In genomic region chr10:3684481-3684880, GRCm38 (mm10) we compare ENCODE assay signal across 21 mouse cellular contexts. TPM values are rescaled to one million over a fixed set of nuclear protein-coding genes. Genes with fewer than 3 reads are reported as not detected.
DNase-seq lines count a peak whose midpoint lies in the region; ATAC-seq and TF ChIP-seq lines count a peak whose summit lies in the region.
"Had no signal": no experiment of that assay in that cellular context is flagged by ENCODE, and none has a peak within 500 bp of the region (broad histone marks: within the 10 kb centered on the region; RNA-seq: fewer than 3 reads in every experiment).

No protein-coding gene starts in this region.

- TF ChIP-seq CTCF in intestine, postnatal 0 days (IDR thresholded peaks at IDR 0.05; ENCODE audit: low read depth) = no peak

- no peak overlapping the region for H3K9ac ChIP-seq in intestine, postnatal 0 days (ENCODE audit: low read depth, low read length)
- H3K9ac ChIP-seq: embryonic facial prominence, embryonic 12.5 days; forebrain, postnatal 0 days; hindbrain, embryonic 12.5 days; lung, embryonic 15.5 days; neural tube, embryonic 15.5 days had no signal

- ATAC-seq in intestine, postnatal 0 days = no peak
- ATAC-seq: forebrain, postnatal 0 days had no signal

- no peaks in the 10 kb centered on the region for H3K9me3 ChIP-seq in intestine, postnatal 0 days (ENCODE audit: control insufficient read depth)
- H3K9me3 ChIP-seq: embryonic facial prominence, embryonic 12.5 days; hindbrain, embryonic 12.5 days; limb, embryonic 10.5 days; lung, embryonic 15.5 days; neural tube, embryonic 15.5 days had no signal

- H3K27me3 ChIP-seq in intestine, postnatal 0 days (replicated peaks; ENCODE audit: control insufficient read depth, insufficient read depth, low read length) = no peaks in the 10 kb centered on the region
- H3K27me3 ChIP-seq: embryonic facial prominence, embryonic 12.5 days; hindbrain, embryonic 12.5 days; lung, embryonic 15.5 days; neural tube, embryonic 15.5 days had no signal

- H3K4me2 ChIP-seq in intestine, postnatal 0 days (replicated peaks; ENCODE audit: low read depth) = no peak overlapping the region
- H3K4me2 ChIP-seq: embryonic facial prominence, embryonic 12.5 days; hindbrain, embryonic 12.5 days; liver, embryonic 11.5 days; lung, embryonic 15.5 days; midbrain, embryonic 11.5 days; neural tube, embryonic 15.5 days had no signal

- no peak overlapping the region for H3K27ac ChIP-seq in intestine, postnatal 0 days (ENCODE audit: low read depth, low read length)
- H3K27ac ChIP-seq: embryonic facial prominence, embryonic 12.5 days; hindbrain, embryonic 12.5 days; limb, embryonic 10.5 days; lung, embryonic 15.5 days; macrophage; neural tube, embryonic 15.5 days; stomach, postnatal 0 days had no signal

- WGBS in intestine, postnatal 0 days = 65% methylated on average over 2 of the region's 2 CpGs

- H3K36me3 ChIP-seq in intestine, postnatal 0 days (ENCODE audit: control insufficient read depth, insufficient read depth) = no peaks in the 10 kb centered on the region
- H3K36me3 ChIP-seq: embryonic facial prominence, embryonic 12.5 days; hindbrain, embryonic 12.5 days; limb, embryonic 10.5 days; lung, embryonic 15.5 days; neural tube, embryonic 15.5 days had no signal

- peak; percentile 94 for DNase-seq in heart, adult 11 months
- no peak for DNase-seq in heart, postnatal 25 days (ENCODE audit: low spot score)
- peak; percentile 14 to 42 for DNase-seq in kidney, postnatal 36 days
- no peak for DNase-seq in kidney, postnatal 4 days
- peak; percentile 20 for DNase-seq in gastrocnemius, postnatal 14 days
- peak; percentile 48 for DNase-seq in skeletal muscle tissue, adult 2 months (ENCODE audit: low read depth, low spot score)
- DNase-seq in layer of hippocampus, adult 18-20 months (ENCODE audit: low spot score in 2 of 2) = no peak
- DNase-seq: cerebellum, adult 2 months; forebrain, postnatal 0 days; right cerebral cortex, postnatal 25 days; thymus, postnatal 14 days had no signal

- no peak overlapping the region for H3K4me3 ChIP-seq in intestine, postnatal 0 days (ENCODE audit: low read depth, low read length)
- H3K4me3 ChIP-seq: embryonic facial prominence, embryonic 12.5 days; hindbrain, embryonic 12.5 days; limb, embryonic 10.5 days; lung, embryonic 15.5 days; neural tube, embryonic 15.5 days had no signal

- intact Hi-C loops in heart, postnatal 25 days (cut with DNase I) = no loop called here
- intact Hi-C loops in gastrocnemius, postnatal 14 days (cut with DNase I; ENCODE audit: low total_unique reads) = no loop called here

- no peaks in the 10 kb centered on the region for H3K4me1 ChIP-seq in intestine, postnatal 0 days (replicated peaks; ENCODE audit: control insufficient read depth, insufficient read depth, low read length)
- H3K4me1 ChIP-seq: embryonic facial prominence, embryonic 12.5 days; hindbrain, embryonic 12.5 days; limb, embryonic 10.5 days; lung, embryonic 15.5 days; neural tube, embryonic 15.5 days had no signal

RNA-seq across cellular contexts. Expression of gene Plekhg1, which starts 55.7 kb away (rescaled TPM):
- total RNA-seq in heart, postnatal 25 days (2021) = 1 to 10 TPM; 9.0 to 9.6 TPM
- total RNA-seq in gastrocnemius, postnatal 14 days (2021) = 1 to 10 TPM; 9.3 to 9.8 TPM
- polyA plus RNA-seq in intestine, postnatal 0 days (2015; fragmentation: Nextera tagmentation; extraction: Ambion mirVana) = 2.1 and 2.6 TPM in 2 replicates
- 10 to 100 TPM; 12.1 to 15.7 TPM for total RNA-seq in layer of hippocampus, adult 18-20 months (2021)

Comparison
In these comparisons a context has a peak if more than half of its experiments do, and no peak if none do; other contexts are left out.
1. DNase-seq: peak in heart, adult 11 months (single experiment), kidney, postnatal 36 days (2 of 2), gastrocnemius, postnatal 14 days (single experiment) and skeletal muscle tissue, adult 2 months (single experiment); none in heart, postnatal 25 days (single experiment), kidney, postnatal 4 days (0 of 2) and layer of hippocampus, adult 18-20 months (0 of 2).